Mouse (Mus musculus) kidney, adult 2 months (tissue): ENCODE measurements around the gene Chst11.

ENCODE experiments used
- CTCF ChIP-seq: fragments of 200-500 bp; conservative IDR thresholded peaks from 2 replicates; pipeline ENCODE4 v1.5.1; 2011; ENCODE audit warnings: low read depth, mild to moderate bottlenecking, control low read depth, low read length, moderate library complexity, mixed read lengths; ENCODE audit not compliant: insufficient read depth, insufficient read length
- POLR2A ChIP-seq: fragments of 200-500 bp; IDR thresholded peaks from one replicate; pipeline ENCODE4 v1.6.1; 2011; ENCODE audit warnings: low read depth, low read length, control low read depth

DNA sequence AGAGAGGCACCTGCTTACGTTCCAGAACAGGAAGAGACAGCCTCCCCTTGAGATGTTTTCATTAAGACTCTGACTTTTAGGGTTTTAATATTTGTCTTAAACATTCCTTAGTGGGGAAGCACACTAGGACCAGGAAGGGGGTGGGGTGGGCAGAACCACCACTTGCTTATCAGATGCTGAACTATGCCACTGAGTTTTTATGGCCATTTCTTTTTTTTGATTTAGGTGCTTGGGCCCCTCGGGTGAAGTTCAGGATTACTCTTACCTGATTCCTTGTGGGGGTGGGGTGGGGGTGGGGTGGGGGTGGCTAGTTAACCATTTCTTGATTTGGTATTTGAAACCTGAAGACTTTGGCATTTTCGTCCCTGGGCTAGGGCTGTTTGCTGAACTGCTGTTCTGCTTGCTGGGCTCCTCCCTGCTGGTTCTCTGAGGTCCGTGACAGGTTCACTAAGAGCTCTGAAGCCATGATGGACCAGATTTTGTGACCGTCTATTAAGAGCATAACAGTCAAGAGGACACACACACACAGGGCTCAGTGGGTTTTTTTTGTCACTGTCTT lies 44.9 kb downstream of the Chst11 start:
- TF ChIP-seq CTCF = no peak
- no peak for TF ChIP-seq POLR2A
